Mouse (Mus musculus) cerebellum, postnatal 14 days (tissue): ENCODE measurements at regions not wholly inside any gene's neighbourhood (a gene's known extent, or its start where the extent isn't known, plus 50 kb on each side); places are given as distances from the start of the nearest gene placed in this dataset.
A peak's percentile ranks its signal among the peaks of the same experiment; 100 is the strongest.

Source experiments
- DNase-seq, 2 experiments: peaks; one replicate each; pipeline ENCODE4 v3.0.0; 2021; ENCODE audit warnings: mixed read lengths in 2 of 2

GRCm38 (mm10) chr5:28520800-28521707, 54.0 kb upstream of the Shh start:
- peak; percentile 91 to 92 for DNase-seq

- DNase-seq, result no peak
Observed at GRCm38 (mm10) chr5:28519059-28519543, 52.0 kb upstream of the Shh start.
